ENCODE assay signal across 9 mouse cellular contexts in genomic region chr7:27607580-27607979, GRCm38 (mm10). TPM values are rescaled to one million over a fixed set of nuclear protein-coding genes. Genes with fewer than 3 reads are reported as not detected.
DNase-seq lines count a peak whose midpoint lies in the region; ATAC-seq and TF ChIP-seq lines count a peak whose summit lies in the region.
"Had no signal": no experiment of that assay in that cellular context is flagged by ENCODE, and none has a peak within 500 bp of the region (broad histone marks: within the 10 kb centered on the region; RNA-seq: fewer than 3 reads in every experiment).

No protein-coding gene starts in this region.

- DNase-seq in ovary, adult 18-20 months (ENCODE audit: low spot score) = peak; percentile 25
- no peak for DNase-seq in ovary, postnatal 10 days (ENCODE audit: low spot score)
- peak; percentile 41 to 85 for DNase-seq in cerebellum, postnatal 4 days (ENCODE audit: low spot score in 2 of 2)
- peak; percentile 84 to 89 for DNase-seq in kidney, postnatal 36 days
- DNase-seq in natural killer cell, adult 2 months (ENCODE audit: low spot score in 2 of 2) = no peak

- no peak overlapping the region for H3K4me3 ChIP-seq in heart, embryonic 16.5 days (ENCODE audit: low read length)
- H3K4me3 ChIP-seq in neural tube, embryonic 15.5 days (replicated peaks) = no peak overlapping the region
- H3K4me3 ChIP-seq in intestine, postnatal 0 days (ENCODE audit: low read depth, low read length) = no peak overlapping the region
- H3K4me3 ChIP-seq: midbrain, embryonic 12.5 days had no signal

- H3K9ac ChIP-seq in heart, embryonic 16.5 days (ENCODE audit: low read length) = peak overlapping the region; percentile 49
- H3K9ac ChIP-seq in neural tube, embryonic 15.5 days (replicated peaks) = no peak overlapping the region; the same call in 1 of the 2 replicates
- H3K9ac ChIP-seq in intestine, postnatal 0 days (ENCODE audit: low read depth, low read length) = no peak overlapping the region
- H3K9ac ChIP-seq: midbrain, embryonic 12.5 days had no signal

- peaks cover 72% of the 10 kb centered on the region for H3K4me1 ChIP-seq in heart, embryonic 16.5 days (ENCODE audit: control insufficient read depth, insufficient read depth, low read length)
- H3K4me1 ChIP-seq in neural tube, embryonic 15.5 days = peaks cover 47% of the 10 kb centered on the region
- H3K4me1 ChIP-seq in intestine, postnatal 0 days (replicated peaks; ENCODE audit: control insufficient read depth, insufficient read depth, low read length) = peaks cover 7% of the 10 kb centered on the region; the same call in 1 of the 2 replicates

- peak overlapping the region; percentile 76 for H3K27ac ChIP-seq in heart, embryonic 16.5 days (ENCODE audit: low read length)
- H3K27ac ChIP-seq in neural tube, embryonic 15.5 days (replicated peaks) = 0 out of 2 replicates have a peak overlapping the region, but pooled peaks have one; percentile 51
- H3K27ac ChIP-seq in intestine, postnatal 0 days (ENCODE audit: low read depth, low read length) = no peak overlapping the region
- H3K27ac ChIP-seq: midbrain, embryonic 12.5 days had no signal

- H3K9me3 ChIP-seq in heart, embryonic 16.5 days (replicated peaks; ENCODE audit: control insufficient read depth, low read length) = no peaks in the 10 kb centered on the region
- no peaks in the 10 kb centered on the region for H3K9me3 ChIP-seq in neural tube, embryonic 15.5 days (replicated peaks)
- no peaks in the 10 kb centered on the region for H3K9me3 ChIP-seq in intestine, postnatal 0 days (ENCODE audit: control insufficient read depth)
- H3K9me3 ChIP-seq: midbrain, embryonic 12.5 days had no signal

- ATAC-seq in heart, embryonic 16.5 days (replicated peaks; ENCODE audit: extremely low read depth, insufficient read depth, low FRiP score) = peak; percentile 76
- ATAC-seq in neural tube, embryonic 15.5 days (ENCODE audit: low FRiP score) = peak; percentile 49; the same call in 1 of the 2 replicates
- no peak for ATAC-seq in intestine, postnatal 0 days

- H3K36me3 ChIP-seq in heart, embryonic 16.5 days (ENCODE audit: control insufficient read depth, insufficient read depth) = peaks cover 11% of the 10 kb centered on the region; the same call in 1 of the 2 replicates
- peaks cover 20% of the 10 kb centered on the region for H3K36me3 ChIP-seq in neural tube, embryonic 15.5 days
- H3K36me3 ChIP-seq in intestine, postnatal 0 days (ENCODE audit: control insufficient read depth, insufficient read depth) = peaks cover 24% of the 10 kb centered on the region

- H3K27me3 ChIP-seq in heart, embryonic 16.5 days (ENCODE audit: control insufficient read depth, insufficient read depth, low read length) = no peaks in the 10 kb centered on the region
- no peaks in the 10 kb centered on the region for H3K27me3 ChIP-seq in neural tube, embryonic 15.5 days (replicated peaks)
- H3K27me3 ChIP-seq in intestine, postnatal 0 days (replicated peaks; ENCODE audit: control insufficient read depth, insufficient read depth, low read length) = no peaks in the 10 kb centered on the region
- H3K27me3 ChIP-seq: midbrain, embryonic 12.5 days had no signal

- no peak for TF ChIP-seq CTCF in intestine, postnatal 0 days (IDR thresholded peaks at IDR 0.05; ENCODE audit: low read depth)

- peak overlapping the region; percentile 34; the same call in 1 of the 2 replicates for H3K4me2 ChIP-seq in heart, embryonic 16.5 days (ENCODE audit: low read depth, low read length)
- H3K4me2 ChIP-seq in neural tube, embryonic 15.5 days = no peak overlapping the region
- H3K4me2 ChIP-seq in intestine, postnatal 0 days (replicated peaks; ENCODE audit: low read depth) = no peak overlapping the region
- H3K4me2 ChIP-seq: midbrain, embryonic 12.5 days had no signal

- WGBS in heart, embryonic 16.5 days = 30% methylated on average over 5 of the region's 5 CpGs
- WGBS in neural tube, embryonic 15.5 days = 37% methylated on average over 5 of the region's 5 CpGs
- 72% methylated on average over 5 of the region's 5 CpGs for WGBS in intestine, postnatal 0 days

RNA-seq across cellular contexts. Expression of gene Akt2, which starts 16.2 kb away (rescaled TPM):
- polyA plus RNA-seq in heart, embryonic 16.5 days (2015; fragmentation: Nextera tagmentation; extraction: Ambion mirVana) = 82.3 and 84.0 TPM in 2 replicates
- polyA plus RNA-seq in neural tube, embryonic 15.5 days (2015; fragmentation: Nextera tagmentation; extraction: Ambion mirVana) = 52.0 and 59.7 TPM in 2 replicates
- 35.8 and 36.4 TPM in 2 replicates for polyA plus RNA-seq in intestine, postnatal 0 days (2015; fragmentation: Nextera tagmentation; extraction: Ambion mirVana)

RNA-seq across cellular contexts. Expression of gene Ttc9b, which starts 46.1 kb away (rescaled TPM):
- 0.07 TPM in 1 of 2 replicates, not detected in the other for polyA plus RNA-seq in heart, embryonic 16.5 days (2015; fragmentation: Nextera tagmentation; extraction: Ambion mirVana)
- 78.0 and 99.5 TPM in 2 replicates for polyA plus RNA-seq in neural tube, embryonic 15.5 days (2015; fragmentation: Nextera tagmentation; extraction: Ambion mirVana)
- polyA plus RNA-seq in intestine, postnatal 0 days (2015; fragmentation: Nextera tagmentation; extraction: Ambion mirVana) = 1.3 and 1.6 TPM in 2 replicates

RNA-seq across cellular contexts. Expression of gene 2310022A10Rik, which starts 54.5 kb away (rescaled TPM):
- polyA plus RNA-seq in heart, embryonic 16.5 days (2015; fragmentation: Nextera tagmentation; extraction: Ambion mirVana) = 40.7 and 41.5 TPM in 2 replicates
- polyA plus RNA-seq in neural tube, embryonic 15.5 days (2015; fragmentation: Nextera tagmentation; extraction: Ambion mirVana) = 32.6 and 33.9 TPM in 2 replicates
- 9.0 and 10.2 TPM in 2 replicates for polyA plus RNA-seq in intestine, postnatal 0 days (2015; fragmentation: Nextera tagmentation; extraction: Ambion mirVana)

RNA-seq across cellular contexts. Expression of gene Pld3, which starts 54.6 kb away (rescaled TPM):
- polyA plus RNA-seq in heart, embryonic 16.5 days (2015; fragmentation: Nextera tagmentation; extraction: Ambion mirVana) = 58.6 and 63.4 TPM in 2 replicates
- 187 and 191 TPM in 2 replicates for polyA plus RNA-seq in neural tube, embryonic 15.5 days (2015; fragmentation: Nextera tagmentation; extraction: Ambion mirVana)
- 45.8 and 48.7 TPM in 2 replicates for polyA plus RNA-seq in intestine, postnatal 0 days (2015; fragmentation: Nextera tagmentation; extraction: Ambion mirVana)

Comparison
In these comparisons a context has a peak if more than half of its experiments do, and no peak if none do; other contexts are left out.
1. DNase-seq: peak in ovary, adult 18-20 months (single experiment), cerebellum, postnatal 4 days (2 of 2) and kidney, postnatal 36 days (2 of 2); none in ovary, postnatal 10 days (single experiment) and natural killer cell, adult 2 months (0 of 2).
2. RNA of gene Ttc9b, which starts 46.1 kb away (polyA plus RNA-seq): 78.0 to 99.5 TPM in neural tube, embryonic 15.5 days; 1.3 to 1.6 TPM in intestine, postnatal 0 days and 0.07 TPM in heart, embryonic 16.5 days; every median in the first group is over 10 times any median in the second.